Mouse (Mus musculus): ENCODE measurements at regions not wholly inside any gene's neighbourhood (a gene's known extent, or its start where the extent isn't known, plus 50 kb on each side); places are given as distances from the start of the nearest gene placed in this dataset.

GRCm38 (mm10) chr10:71485063-71485762 is 137.7 kb downstream of the Ipmk start:
- no peak overlapping the region for H3K4me3 ChIP-seq
- H3K27ac ChIP-seq = no peak overlapping the region
- H3K36me3 ChIP-seq = no peaks in the 10 kb centered on the region
- ATAC-seq (ENCODE audit: borderline replicate concordance, extremely low read depth, low FRiP score, low TSS enrichment) = no peak
- no peaks in the 10 kb centered on the region for H3K27me3 ChIP-seq
- no peaks in the 10 kb centered on the region for H3K4me1 ChIP-seq
- no peaks in the 10 kb centered on the region for H3K9me3 ChIP-seq
- H3K4me2 ChIP-seq = no peak overlapping the region
- WGBS = 70% methylated on average over 17 of the region's 17 CpGs
- no peak overlapping the region for H3K9ac ChIP-seq

GRCm38 (mm10) chr10:71489791-71490190 is 142.2 kb downstream of the Ipmk start:
- no peaks in the 10 kb centered on the region for H3K27me3 ChIP-seq
- no peak overlapping the region for H3K27ac ChIP-seq
- H3K36me3 ChIP-seq = no peaks in the 10 kb centered on the region
- WGBS = 87% methylated on average over 7 of the region's 7 CpGs
- no peak overlapping the region for H3K4me2 ChIP-seq
- no peak overlapping the region for H3K4me3 ChIP-seq
- no peaks in the 10 kb centered on the region for H3K4me1 ChIP-seq
- no peaks in the 10 kb centered on the region for H3K9me3 ChIP-seq
- H3K9ac ChIP-seq = no peak overlapping the region
- no peak for ATAC-seq (ENCODE audit: borderline replicate concordance, extremely low read depth, low FRiP score, low TSS enrichment)

GRCm38 (mm10) chr10:71502096-71502495 is 154.5 kb downstream of the Ipmk start:
- WGBS = 39% methylated on average over 4 of the region's 5 CpGs
- no peaks in the 10 kb centered on the region for H3K36me3 ChIP-seq
- no peak overlapping the region for H3K4me3 ChIP-seq
- H3K4me2 ChIP-seq = no peak overlapping the region
- no peak overlapping the region for H3K27ac ChIP-seq
- H3K27me3 ChIP-seq = no peaks in the 10 kb centered on the region
- H3K9ac ChIP-seq = no peak overlapping the region
- ATAC-seq (ENCODE audit: borderline replicate concordance, extremely low read depth, low FRiP score, low TSS enrichment) = no peak
- no peaks in the 10 kb centered on the region for H3K4me1 ChIP-seq
- H3K9me3 ChIP-seq = no peaks in the 10 kb centered on the region

GRCm38 (mm10) chr10:71504219-71504618 is 156.7 kb downstream of the Ipmk start:
- no peaks in the 10 kb centered on the region for H3K4me1 ChIP-seq
- H3K36me3 ChIP-seq = no peaks in the 10 kb centered on the region
- no peak overlapping the region for H3K27ac ChIP-seq
- no peaks in the 10 kb centered on the region for H3K9me3 ChIP-seq
- H3K4me2 ChIP-seq = no peak overlapping the region
- H3K27me3 ChIP-seq = no peaks in the 10 kb centered on the region
- WGBS = 50% methylated on average over 1 of the region's 1 CpGs
- ATAC-seq (ENCODE audit: borderline replicate concordance, extremely low read depth, low FRiP score, low TSS enrichment) = peak; percentile 23; the same call in 1 of the 2 replicates
- no peak overlapping the region for H3K9ac ChIP-seq
- no peak overlapping the region for H3K4me3 ChIP-seq

GRCm38 (mm10) chr10:71525290-71525689 is 177.7 kb downstream of the Ipmk start:
- ATAC-seq (ENCODE audit: borderline replicate concordance, extremely low read depth, low FRiP score, low TSS enrichment) = no peak
- H3K4me1 ChIP-seq = no peaks in the 10 kb centered on the region
- no peak overlapping the region for H3K9ac ChIP-seq
- no peaks in the 10 kb centered on the region for H3K9me3 ChIP-seq
- no peak overlapping the region for H3K27ac ChIP-seq
- H3K4me3 ChIP-seq = no peak overlapping the region
- 73% methylated on average over 2 of the region's 2 CpGs for WGBS
- H3K4me2 ChIP-seq = no peak overlapping the region
- no peaks in the 10 kb centered on the region for H3K27me3 ChIP-seq
- no peaks in the 10 kb centered on the region for H3K36me3 ChIP-seq

GRCm38 (mm10) chr10:71533759-71534158 is 186.2 kb downstream of the Ipmk start:
- Histone ChIP-seq H3K27me3 (no peaks in the 10 kb centered on the region), H3K4me3 (no peak overlapping the region), H3K9ac (no peak overlapping the region), H3K27ac (no peak overlapping the region), H3K36me3 (no peaks in the 10 kb centered on the region), H3K4me2 (no peak overlapping the region), H3K9me3 (0 out of 2 replicates have a peak, but pooled peaks cover 3% of the 10 kb centered on the region), H3K4me1 (no peaks in the 10 kb centered on the region)
- WGBS = 92% methylated on average over 2 of the region's 2 CpGs
- no peak for ATAC-seq (ENCODE audit: borderline replicate concordance, extremely low read depth, low FRiP score, low TSS enrichment)

GRCm38 (mm10) chr10:71545489-71545888 is 197.9 kb downstream of the Ipmk start:
- Histone ChIP-seq H3K36me3 (no peaks in the 10 kb centered on the region), H3K4me2 (no peak overlapping the region), H3K9me3 (no peaks in the 10 kb centered on the region), H3K9ac (no peak overlapping the region), H3K4me3 (no peak overlapping the region), H3K4me1 (no peaks in the 10 kb centered on the region), H3K27ac (no peak overlapping the region), H3K27me3 (no peaks in the 10 kb centered on the region)
- WGBS = 51% methylated on average over 7 of the region's 7 CpGs
- ATAC-seq (ENCODE audit: borderline replicate concordance, extremely low read depth, low FRiP score, low TSS enrichment) = no peak; the same call in 1 of the 2 replicates

- Histone ChIP-seq H3K9me3 (no peaks in the 10 kb centered on the region), H3K27me3 (no peaks in the 10 kb centered on the region), H3K36me3 (no peaks in the 10 kb centered on the region), H3K27ac (no peak overlapping the region), H3K9ac (no peak overlapping the region), H3K4me2 (no peak overlapping the region), H3K4me1 (no peaks in the 10 kb centered on the region), H3K4me3 (no peak overlapping the region)
- peak; percentile 69; the same call in 1 of the 2 replicates for ATAC-seq (ENCODE audit: borderline replicate concordance, extremely low read depth, low FRiP score, low TSS enrichment)
- WGBS = 63% methylated on average over 7 of the region's 7 CpGs
Measured at GRCm38 (mm10) chr10:71546507-71546906, 198.9 kb downstream of the Ipmk start.

GRCm38 (mm10) chr10:71583716-71584115 is 236.2 kb downstream of the Ipmk start:
- no peak overlapping the region for H3K4me2 ChIP-seq
- 84% methylated on average over 10 of the region's 10 CpGs for WGBS
- H3K36me3 ChIP-seq = no peaks in the 10 kb centered on the region
- no peak overlapping the region for H3K9ac ChIP-seq
- no peak overlapping the region for H3K27ac ChIP-seq
- H3K9me3 ChIP-seq = no peaks in the 10 kb centered on the region
- no peaks in the 10 kb centered on the region for H3K27me3 ChIP-seq
- H3K4me1 ChIP-seq = no peaks in the 10 kb centered on the region
- H3K4me3 ChIP-seq = no peak overlapping the region
- ATAC-seq (ENCODE audit: borderline replicate concordance, extremely low read depth, low FRiP score, low TSS enrichment) = no peak

- no peaks in the 10 kb centered on the region for H3K4me1 ChIP-seq
- H3K9me3 ChIP-seq = no peaks in the 10 kb centered on the region
- no peak for ATAC-seq (ENCODE audit: borderline replicate concordance, extremely low read depth, low FRiP score, low TSS enrichment)
- H3K4me3 ChIP-seq = no peak overlapping the region
- H3K27ac ChIP-seq = no peak overlapping the region
- H3K9ac ChIP-seq = no peak overlapping the region
- 91% methylated on average over 6 of the region's 6 CpGs for WGBS
- H3K4me2 ChIP-seq = no peak overlapping the region
- H3K27me3 ChIP-seq = no peaks in the 10 kb centered on the region
- no peaks in the 10 kb centered on the region for H3K36me3 ChIP-seq
Measured at GRCm38 (mm10) chr10:71598515-71598914, 251.0 kb downstream of the Ipmk start.

- Histone ChIP-seq H3K4me1 (no peaks in the 10 kb centered on the region), H3K4me2 (no peak overlapping the region), H3K36me3 (no peaks in the 10 kb centered on the region), H3K9ac (no peak overlapping the region), H3K27ac (no peak overlapping the region), H3K27me3 (no peaks in the 10 kb centered on the region), H3K4me3 (no peak overlapping the region), H3K9me3 (no peaks in the 10 kb centered on the region)
- no peak for ATAC-seq (ENCODE audit: borderline replicate concordance, extremely low read depth, low FRiP score, low TSS enrichment)
- 85% methylated on average over 4 of the region's 4 CpGs for WGBS
Measured at GRCm38 (mm10) chr10:71613736-71614135, 266.2 kb downstream of the Ipmk start.

GRCm38 (mm10) chr10:71617156-71617555 is 269.6 kb downstream of the Ipmk start:
- H3K9me3 ChIP-seq = no peaks in the 10 kb centered on the region
- no peaks in the 10 kb centered on the region for H3K36me3 ChIP-seq
- H3K4me3 ChIP-seq = no peak overlapping the region
- WGBS = 80% methylated on average over 4 of the region's 4 CpGs
- H3K27me3 ChIP-seq = no peaks in the 10 kb centered on the region
- H3K27ac ChIP-seq = no peak overlapping the region
- no peaks in the 10 kb centered on the region for H3K4me1 ChIP-seq
- no peak for ATAC-seq (ENCODE audit: borderline replicate concordance, extremely low read depth, low FRiP score, low TSS enrichment)
- H3K4me2 ChIP-seq = no peak overlapping the region
- H3K9ac ChIP-seq = no peak overlapping the region

- H3K36me3 ChIP-seq = no peaks in the 10 kb centered on the region
- H3K9me3 ChIP-seq = no peaks in the 10 kb centered on the region
- no peaks in the 10 kb centered on the region for H3K4me1 ChIP-seq
- H3K4me2 ChIP-seq = no peak overlapping the region
- H3K4me3 ChIP-seq = no peak overlapping the region
- 24% methylated on average over 3 of the region's 3 CpGs for WGBS
- H3K27me3 ChIP-seq = no peaks in the 10 kb centered on the region
- no peak overlapping the region for H3K9ac ChIP-seq
- H3K27ac ChIP-seq = no peak overlapping the region
- peak; percentile 57; the same call in 1 of the 2 replicates for ATAC-seq (ENCODE audit: borderline replicate concordance, extremely low read depth, low FRiP score, low TSS enrichment)
Measured at GRCm38 (mm10) chr10:71646071-71646470, 298.5 kb downstream of the Ipmk start.

Data from lung, embryonic 15.5 days (tissue).